Mouse (Mus musculus) cerebellum, adult 8-10 months (tissue): ENCODE results near the gene Gm21778.
"Not testable (repeated sequence)": the region's sequence is repeated elsewhere in the genome, so short reads cannot be mapped to it uniquely, and the experiment has no call there.

Experiments
- DNase-seq: peaks from one replicate; pipeline ENCODE4 v3.0.0; 2022

Gm21778 gene

GRCm38 (mm10) chrY:5942160-5942559 lies at the start of gene Gm21778:
Gm21778 (plus strand) TSS chrY:5942460.
- not testable (repeated sequence) for DNase-seq
